Mouse (Mus musculus): ENCODE measurements around the gene Gigyf1. TPM values are rescaled to one million over a fixed set of nuclear protein-coding genes. Genes with fewer than 3 reads are reported as not detected.

The Gigyf1 gene
- total RNA-seq (2023): 100 to 1,000 TPM; 123 to 130 TPM

GRCm38 (mm10) chr5:137518436-137518835 lies at the start of gene Gigyf1:
TSS of gene Gigyf1 (plus strand) at chr5:137518548.

GRCm38 (mm10) chr5:137476964-137477363 lies 41.4 kb upstream of the Gigyf1 start, which contains the start of gene Zan:
TSS of gene Zan (minus strand) at chr5:137477064.

GRCm38 (mm10) chr5:137501709-137502666 lies 16.4 kb upstream of the Gigyf1 start, which contains the start of gene Pop7:
TSS of gene Pop7 (minus strand) at chr5:137502518.

DNA sequence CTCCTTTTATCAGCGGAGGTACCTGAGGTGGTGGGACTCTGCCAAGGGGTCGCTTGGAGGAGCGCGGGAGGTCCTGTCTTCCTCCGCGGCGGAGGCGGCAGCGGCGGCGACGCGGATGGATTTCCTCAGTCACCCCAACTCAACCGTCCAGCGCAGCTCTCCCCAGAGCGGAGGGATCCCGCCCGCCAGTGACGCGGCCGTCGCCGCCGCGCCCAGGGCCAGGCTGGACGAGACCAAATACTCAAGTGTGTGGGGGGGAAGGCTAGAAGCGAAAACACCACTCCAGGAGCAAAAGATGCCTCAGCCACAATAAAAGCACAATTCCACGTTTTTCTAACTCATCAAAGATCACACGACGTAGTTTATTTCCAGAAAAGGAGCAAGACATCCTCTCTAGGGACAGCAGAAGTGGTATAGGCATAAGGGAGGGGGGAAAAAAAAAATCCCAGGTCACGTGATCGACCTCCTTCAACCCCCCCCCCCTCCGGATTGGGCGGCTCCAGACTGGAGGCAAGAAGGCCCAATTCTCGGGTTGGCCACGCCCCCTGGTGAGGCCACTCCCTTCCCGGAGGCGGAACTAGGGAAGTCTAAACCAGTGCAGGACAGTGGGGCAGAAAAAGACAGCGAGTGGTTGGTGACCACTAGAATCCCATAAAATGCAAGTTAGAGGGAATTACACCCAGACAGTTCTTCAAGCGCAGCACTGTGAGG lies 14.9 kb downstream of the Gigyf1 start, which contains the start of the genes Epo and Gnb2:
Epo (minus strand) TSS at position 126 of the 711 bp plus-strand sequence.
Gnb2 (minus strand) TSS at position 394 of the 711 bp plus-strand sequence.

DNA sequence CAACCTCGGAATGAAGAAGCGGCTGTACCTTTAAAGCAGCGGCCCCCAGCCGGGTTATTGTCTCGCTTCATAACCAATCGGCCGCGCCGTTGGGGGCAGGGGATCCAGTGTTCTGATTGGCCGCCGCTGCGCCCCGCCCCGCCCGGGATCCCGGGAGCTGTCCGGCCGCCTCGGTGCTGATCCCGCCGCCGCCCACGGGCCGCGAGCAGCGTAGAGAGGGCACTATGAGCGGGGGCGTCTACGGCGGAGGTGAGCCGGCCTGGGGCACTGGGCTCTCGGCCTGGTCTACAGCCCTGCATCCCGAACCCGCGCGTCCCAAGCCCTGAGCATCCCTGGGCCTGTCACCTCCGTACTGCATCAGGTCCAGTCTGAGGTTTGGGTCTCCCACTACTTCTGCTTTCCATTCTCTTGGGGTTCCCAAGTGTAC lies 35.1 kb downstream of the Gigyf1 start, which contains the start of gene Actl6b:
Actl6b (plus strand) TSS at position 107 of the 427 bp plus-strand sequence.

GRCm38 (mm10) chr5:137569665-137570064 lies 51.3 kb downstream of the Gigyf1 start, which contains the start of gene Tfr2:
TSS of gene Tfr2 (plus strand) at chr5:137569840.

Other genes with a start within 250 kb of the Gigyf1 start
- gene Ache, start 231.0 kb upstream of the Gigyf1 start, total RNA-seq (2023): under 1 TPM in 1 of 2 experiments, not detected in 1; 0.23 TPM
- gene Ufsp1, start 223.9 kb upstream of the Gigyf1 start, total RNA-seq (2023): 1 to 10 TPM; 1.5 to 1.6 TPM
- 100 to 1,000 TPM; 445 to 469 TPM for gene Srrt, start 210.9 kb upstream of the Gigyf1 start, total RNA-seq (2023)
- gene Trip6, start 204.1 kb upstream of the Gigyf1 start, total RNA-seq (2023): 10 to 100 TPM in 1 of 2 experiments, 1 to 10 TPM in 1; 7.3 to 10.4 TPM
- 10 to 100 TPM; 23.7 to 28.5 TPM for gene Slc12a9, start 185.0 kb upstream of the Gigyf1 start, total RNA-seq (2023)
- gene Ephb4, start 168.4 kb upstream of the Gigyf1 start, total RNA-seq (2023): not detected
- gene Zan, start 41.5 kb upstream of the Gigyf1 start, total RNA-seq (2023): not detected
- 10 to 100 TPM; 24.3 to 29.7 TPM for gene Pop7, start 16.0 kb upstream of the Gigyf1 start, total RNA-seq (2023)
- not detected for gene Epo, start 14.7 kb downstream of the Gigyf1 start, total RNA-seq (2023)
- 100 to 1,000 TPM; 426 to 449 TPM for gene Gnb2, start 15.0 kb downstream of the Gigyf1 start, total RNA-seq (2023)
- not detected for gene Actl6b, start 35.0 kb downstream of the Gigyf1 start, total RNA-seq (2023)
- 1 to 10 TPM in 1 of 2 experiments, not detected in 1; 1.2 TPM for gene Tfr2, start 51.3 kb downstream of the Gigyf1 start, total RNA-seq (2023)
- 10 to 100 TPM; 35.1 to 36.0 TPM for gene Mospd3, start 82.5 kb downstream of the Gigyf1 start, total RNA-seq (2023)
- gene Pcolce, start 95.2 kb downstream of the Gigyf1 start, total RNA-seq (2023): 1 to 10 TPM in 1 of 2 experiments, not detected in 1; 1.6 TPM
- under 1 TPM in 1 of 2 experiments, not detected in 1; 0.39 TPM for gene Fbxo24, start 110.5 kb downstream of the Gigyf1 start, total RNA-seq (2023)
- 100 to 1,000 TPM; 216 to 222 TPM for gene Lrch4, start 110.6 kb downstream of the Gigyf1 start, total RNA-seq (2023)
- gene Gm20605, start 110.6 kb downstream of the Gigyf1 start, total RNA-seq (2023): 10 to 100 TPM; 65.4 to 76.3 TPM
- gene Sap25, start 122.8 kb downstream of the Gigyf1 start, total RNA-seq (2023): 100 to 1,000 TPM; 113 to 123 TPM
- not detected for gene Irs3, start 127.2 kb downstream of the Gigyf1 start, total RNA-seq (2023)
- 10 to 100 TPM; 17.9 to 21.4 TPM for gene Agfg2, start 166.2 kb downstream of the Gigyf1 start, total RNA-seq (2023)
- gene Nyap1, start 223.1 kb downstream of the Gigyf1 start, total RNA-seq (2023): under 1 TPM; 0.21 to 0.78 TPM
- gene Tsc22d4, start 227.2 kb downstream of the Gigyf1 start, total RNA-seq (2023): 100 to 1,000 TPM; 233 to 247 TPM

All from B cell, adult 67 days (primary cell).